Mouse (Mus musculus) midbrain, embryonic 10.5 days (tissue): ENCODE data around the gene Paox. TPM values are rescaled to one million over a fixed set of nuclear protein-coding genes. Genes with fewer than 3 reads are reported as not detected.

Experiments
- DNase-seq: peaks from one replicate; pipeline ENCODE4 v3.0.0-alpha.2; 2017; ENCODE audit warnings: low spot score
- H3K27ac ChIP-seq: fragments of 300-500 bp; sonication (generic); replicated peaks from 2 replicates; pipeline ENCODE4 v1.5.1; 2016; ENCODE audit warnings: mild to moderate bottlenecking
- H3K27me3 ChIP-seq: fragments of 300-500 bp; sonication (generic); 2 replicates; pipeline ENCODE4 v1.6.1; 2016; ENCODE audit warnings: low read depth, mild to moderate bottlenecking; ENCODE audit not compliant: poor library complexity, severe bottlenecking
- H3K36me3 ChIP-seq: fragments of 300-500 bp; sonication (generic); 2 replicates; pipeline ENCODE4 v1.6.1; 2016; ENCODE audit warnings: mild to moderate bottlenecking, moderate library complexity
- H3K4me1 ChIP-seq: fragments of 300-500 bp; sonication (generic); 2 replicates; pipeline ENCODE4 v1.6.1; 2016
- H3K4me3 ChIP-seq: fragments of 300-500 bp; sonication (generic); 2 replicates; pipeline ENCODE4 v1.5.1; 2016; ENCODE audit warnings: mild to moderate bottlenecking, moderate library complexity
- H3K9me3 ChIP-seq: fragments of 300-500 bp; sonication (generic); replicated peaks from 2 replicates; pipeline ENCODE4 v1.6.1; 2016; ENCODE audit warnings: mild to moderate bottlenecking
- WGBS: fragments of 180-500 bp; shearing (Covaris S2); methylation state at CpG from one replicate; pipeline ENCODE4 v1.1.7; 2016; 5-methylcytosine and 5-hydroxymethylcytosine counted together
- polyA plus RNA-seq: library from polyadenylated mRNA; unstranded; fragments of >200 nt; fragmentation: Nextera tagmentation; extraction: Ambion mirVana; gene quantifications from 2 replicates; pipeline ENCODE4 v1.2.1, GENCODE M21; 2016

Gene Paox
- polyA plus RNA-seq, 1 experiment from 2014 or later: 18.5 TPM

DNA sequence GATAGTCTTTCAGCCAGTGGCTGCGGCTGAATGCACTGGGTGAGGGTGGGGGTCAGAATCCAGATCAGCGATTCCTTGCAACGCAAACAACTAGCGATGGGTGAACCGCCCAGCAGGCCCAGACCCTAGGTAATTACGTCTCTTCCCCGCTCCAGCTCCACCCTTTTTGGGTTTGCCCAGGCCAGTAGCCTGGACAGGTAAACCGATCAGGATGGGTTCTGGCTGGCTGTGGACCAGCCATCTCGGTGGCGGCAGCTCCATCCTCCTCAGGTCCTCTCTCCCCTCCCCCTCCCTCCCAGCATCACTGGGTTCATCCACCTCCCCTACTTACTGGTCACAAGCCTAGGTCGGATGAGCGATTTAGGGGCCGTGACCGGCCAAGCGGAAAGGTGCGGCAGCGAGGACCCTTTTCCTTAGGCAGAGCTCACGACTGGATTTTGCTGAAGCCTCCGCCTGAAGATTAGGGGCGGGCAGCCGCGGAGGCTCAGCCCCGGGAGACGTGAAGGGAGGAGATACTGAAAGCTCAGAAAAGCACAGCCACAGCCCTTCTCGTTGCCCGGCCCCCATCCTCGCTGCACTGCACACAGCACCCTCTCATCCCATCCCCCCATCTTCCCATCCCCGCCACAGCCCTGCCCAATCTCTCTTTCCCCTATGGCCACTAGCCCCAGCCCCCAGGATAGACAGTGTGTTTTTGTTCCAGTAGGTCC lies 38.8 kb downstream of the Paox start, which contains the start of gene Sprn:
Sprn (minus strand) TSS at position 660 of the 710 bp plus-strand sequence.
- peak; percentile 48 for DNase-seq
- peaks cover 23% of the 10 kb centered on the region for H3K4me1 ChIP-seq
- H3K4me3 ChIP-seq: peak within 1 kb of the TSS; percentile 53
- H3K27me3 ChIP-seq: peaks cover 66% of the 10 kb centered on the region
- peak within 1 kb of the TSS; percentile 61 for H3K27ac ChIP-seq
- WGBS: under 1% methylated on average over 28 of the region's 28 CpGs
- H3K36me3 ChIP-seq: no peaks in the 10 kb centered on the region
- no peaks in the 10 kb centered on the region for H3K9me3 ChIP-seq

DNA sequence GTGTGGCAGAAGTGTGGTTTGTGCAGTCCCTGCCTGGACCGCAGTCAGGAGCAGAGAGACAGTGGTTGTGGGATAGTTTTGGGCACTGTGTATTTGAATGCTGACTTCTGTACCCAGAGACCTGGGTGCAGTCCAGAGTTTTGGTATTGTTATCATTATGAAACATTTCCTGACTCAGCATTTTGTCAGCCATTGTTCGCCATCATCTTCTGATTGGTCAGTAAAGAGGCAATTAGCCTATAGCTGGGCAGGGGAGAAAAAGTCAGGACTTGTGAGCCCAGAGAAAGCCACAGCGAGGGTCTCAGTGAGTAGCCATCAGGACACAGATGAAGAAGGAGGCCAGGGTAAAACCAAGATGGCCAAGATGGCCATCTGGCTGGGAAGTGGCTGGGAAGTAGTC lies 44.8 kb downstream of the Paox start:
- no peaks in the 10 kb centered on the region for H3K9me3 ChIP-seq
- 77% methylated on average over 3 of the region's 3 CpGs for WGBS
- peaks cover 24% of the 10 kb centered on the region for H3K27me3 ChIP-seq
- no peak overlapping the region for H3K27ac ChIP-seq
- no peaks in the 10 kb centered on the region for H3K36me3 ChIP-seq
- no peak for DNase-seq
- H3K4me3 ChIP-seq: no peak overlapping the region
- H3K4me1 ChIP-seq: no peaks in the 10 kb centered on the region

DNA sequence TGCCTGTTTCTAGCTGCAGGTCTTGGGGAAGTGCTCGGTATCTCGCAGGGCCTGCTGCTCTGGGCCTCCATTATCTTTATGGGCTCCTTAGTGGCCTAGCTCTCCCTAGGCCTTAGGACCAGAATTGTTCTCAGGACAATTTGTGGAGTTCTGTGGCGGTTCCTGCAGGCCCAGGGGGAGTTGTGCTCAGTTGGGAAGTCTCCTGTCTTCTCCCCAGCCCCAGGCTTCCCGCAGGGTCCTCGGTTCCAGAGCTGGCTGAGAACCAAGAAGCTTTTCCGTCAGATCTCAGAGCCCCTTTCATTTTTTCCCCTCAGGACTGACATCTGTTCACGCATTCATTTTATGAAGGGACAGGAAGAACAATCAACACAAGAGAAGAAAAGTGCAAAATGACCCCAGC lies 49.1 kb downstream of the Paox start, which contains the start of gene Olfr522:
Olfr522 (minus strand) TSS at position 101 of the 400 bp plus-strand sequence.
- 83% methylated on average over 7 of the region's 7 CpGs for WGBS
- no peaks in the 10 kb centered on the region for H3K4me1 ChIP-seq
- no peaks in the 10 kb centered on the region for H3K27me3 ChIP-seq
- no peak within 1 kb of the TSS for H3K27ac ChIP-seq
- H3K9me3 ChIP-seq: no peaks in the 10 kb centered on the region
- no peaks in the 10 kb centered on the region for H3K36me3 ChIP-seq
- H3K4me3 ChIP-seq: no peak within 1 kb of the TSS
- DNase-seq: no peak

DNA sequence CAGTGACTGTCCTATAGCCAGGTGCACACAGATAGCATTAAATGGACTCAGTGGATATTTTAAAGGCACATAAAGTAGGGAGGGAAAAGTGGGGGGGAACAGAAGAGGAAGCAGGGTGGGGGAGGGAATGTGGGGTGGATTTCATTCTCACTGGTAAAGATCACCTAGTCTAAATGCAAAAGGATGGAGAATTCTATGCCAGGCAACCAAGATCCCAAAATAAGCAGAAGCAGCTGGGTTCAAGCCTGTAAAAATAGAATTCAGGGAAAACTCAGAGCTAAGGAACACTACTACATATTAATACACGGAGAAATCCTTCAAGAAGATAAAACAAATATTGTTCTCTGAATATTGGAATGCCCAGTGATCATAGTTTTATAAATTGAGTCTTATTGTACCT lies 52.4 kb downstream of the Paox start:
- Histone ChIP-seq H3K36me3 (no peaks in the 10 kb centered on the region), H3K4me3 (no peak overlapping the region), H3K9me3 (no peaks in the 10 kb centered on the region), H3K27me3 (no peaks in the 10 kb centered on the region), H3K27ac (no peak overlapping the region), H3K4me1 (no peaks in the 10 kb centered on the region)
- 66% methylated on average over 1 of the region's 1 CpGs for WGBS
- DNase-seq: no peak

DNA sequence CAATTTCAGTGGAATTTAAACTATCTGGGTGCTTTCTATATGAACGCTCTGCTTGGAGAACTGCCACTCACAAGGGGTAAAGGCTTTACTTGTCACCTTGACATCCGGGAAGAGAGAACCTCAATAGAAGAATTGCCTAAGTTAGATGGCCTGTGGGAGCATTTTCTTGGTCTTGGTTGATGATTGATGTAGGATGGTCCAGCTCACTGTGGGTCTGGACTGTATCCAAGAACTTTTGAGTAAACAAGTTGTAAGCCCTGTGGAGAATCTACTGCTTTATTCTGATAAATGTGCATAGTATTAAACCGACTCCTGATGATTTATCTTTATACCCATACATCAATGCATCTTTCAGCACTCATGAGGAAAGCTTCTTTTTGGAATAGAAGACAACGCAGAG lies 53.8 kb downstream of the Paox start:
- H3K27me3 ChIP-seq: no peaks in the 10 kb centered on the region
- H3K4me1 ChIP-seq: no peaks in the 10 kb centered on the region
- no peak for DNase-seq
- H3K4me3 ChIP-seq: no peak overlapping the region
- H3K27ac ChIP-seq: no peak overlapping the region
- H3K36me3 ChIP-seq: no peaks in the 10 kb centered on the region
- H3K9me3 ChIP-seq: no peaks in the 10 kb centered on the region
- 85% methylated on average over 4 of the region's 4 CpGs for WGBS

DNA sequence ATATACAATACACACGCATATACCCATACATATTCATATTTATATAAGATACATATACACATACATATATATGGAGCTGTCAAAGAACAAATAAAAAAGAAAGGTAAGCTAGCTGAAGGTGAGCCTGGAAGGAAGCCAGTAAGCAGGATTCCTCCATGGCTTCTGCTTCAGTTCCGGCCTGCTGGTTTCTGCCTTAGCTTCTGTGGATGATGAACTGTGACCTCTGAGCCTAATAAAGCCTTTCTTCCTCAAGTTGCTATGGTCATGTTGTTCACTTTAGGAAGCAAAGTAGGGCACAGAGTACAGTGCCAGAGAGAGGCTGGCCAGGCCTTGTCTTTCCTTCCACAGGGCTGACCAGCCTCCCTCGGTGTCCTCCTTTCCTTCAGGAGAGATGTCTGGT lies 55.3 kb downstream of the Paox start:
- H3K4me1 ChIP-seq: no peaks in the 10 kb centered on the region
- no peak overlapping the region for H3K4me3 ChIP-seq
- H3K36me3 ChIP-seq: no peaks in the 10 kb centered on the region
- DNase-seq: no peak
- H3K27me3 ChIP-seq: no peaks in the 10 kb centered on the region
- WGBS: 91% methylated on average over 3 of the region's 3 CpGs
- no peaks in the 10 kb centered on the region for H3K9me3 ChIP-seq
- no peak overlapping the region for H3K27ac ChIP-seq

DNA sequence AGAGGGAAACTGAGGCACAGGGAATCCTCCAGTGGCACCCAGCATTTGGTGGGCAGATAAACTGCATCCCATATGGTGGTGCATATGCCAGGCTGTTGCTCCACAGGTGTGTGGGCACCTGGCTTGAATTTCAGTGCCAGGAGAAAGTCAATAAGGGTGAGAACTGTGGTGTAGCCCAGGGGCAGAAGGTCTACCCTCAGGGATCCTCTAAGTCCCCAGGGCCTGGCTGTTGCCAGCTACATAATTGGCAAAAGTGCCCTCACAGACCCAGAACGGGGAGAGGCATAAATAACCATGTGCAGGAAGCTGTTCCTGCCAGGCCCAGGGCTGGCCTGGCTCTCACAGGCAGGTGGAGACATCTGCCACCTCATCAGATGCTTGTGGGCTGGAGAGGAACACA lies 57.3 kb downstream of the Paox start, which contains the start of gene Olfr523:
Olfr523 (plus strand) TSS at position 282 of the 400 bp plus-strand sequence.
- H3K27me3 ChIP-seq: no peaks in the 10 kb centered on the region
- no peak within 1 kb of the TSS for H3K27ac ChIP-seq
- no peaks in the 10 kb centered on the region for H3K9me3 ChIP-seq
- DNase-seq: no peak
- H3K36me3 ChIP-seq: no peaks in the 10 kb centered on the region
- H3K4me1 ChIP-seq: no peaks in the 10 kb centered on the region
- WGBS: 75% methylated on average over 1 of the region's 1 CpGs
- no peak within 1 kb of the TSS for H3K4me3 ChIP-seq

DNA sequence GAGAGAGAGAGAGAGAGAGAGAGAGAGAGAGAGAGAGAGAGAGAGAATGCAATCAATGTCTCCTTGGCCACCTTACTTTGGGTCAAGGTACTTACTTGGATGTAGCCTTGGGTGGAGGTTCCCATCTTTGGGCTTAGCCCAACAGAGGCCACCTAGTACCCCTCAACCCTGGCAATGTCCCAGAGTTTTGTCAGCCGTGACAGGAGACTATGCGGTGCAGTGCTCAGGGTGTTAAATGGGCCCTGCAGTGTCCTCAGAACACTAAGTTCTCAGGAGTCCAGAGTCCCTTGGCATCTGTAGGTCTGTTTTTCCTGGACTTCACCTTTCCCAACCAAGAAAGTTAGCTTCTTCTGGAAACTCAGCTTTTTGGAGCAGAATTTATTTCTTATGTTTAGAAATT lies 63.6 kb downstream of the Paox start:
- no peak overlapping the region for H3K4me3 ChIP-seq
- H3K27ac ChIP-seq: no peak overlapping the region
- no peaks in the 10 kb centered on the region for H3K9me3 ChIP-seq
- no peaks in the 10 kb centered on the region for H3K27me3 ChIP-seq
- H3K36me3 ChIP-seq: no peaks in the 10 kb centered on the region
- DNase-seq: no peak
- no peaks in the 10 kb centered on the region for H3K4me1 ChIP-seq
- 95% methylated on average over 2 of the region's 2 CpGs for WGBS

DNA sequence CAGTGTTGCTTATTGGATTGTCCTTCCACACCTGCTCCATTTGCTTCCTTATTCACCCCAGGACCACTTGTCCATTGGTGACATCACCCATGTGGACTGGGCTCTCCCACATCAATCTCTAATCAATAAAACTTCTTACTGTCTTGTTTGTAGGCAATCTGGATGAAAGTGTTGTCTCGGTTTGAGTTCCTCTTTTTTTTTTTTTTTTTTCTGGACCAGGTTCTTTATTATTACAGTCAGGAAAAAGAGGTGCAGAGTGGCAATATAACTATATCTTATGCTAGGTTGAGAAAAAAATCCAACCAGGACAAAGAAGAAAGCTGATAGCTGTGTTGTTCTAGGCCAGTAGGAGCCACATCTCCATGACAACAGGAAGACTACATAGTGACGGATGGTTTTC lies 65.1 kb downstream of the Paox start:
- Histone ChIP-seq H3K27ac (no peak overlapping the region), H3K4me1 (no peaks in the 10 kb centered on the region), H3K36me3 (no peaks in the 10 kb centered on the region), H3K27me3 (no peaks in the 10 kb centered on the region), H3K9me3 (no peaks in the 10 kb centered on the region), H3K4me3 (no peak overlapping the region)
- WGBS: 94% methylated on average over 2 of the region's 2 CpGs
- DNase-seq: no peak

DNA sequence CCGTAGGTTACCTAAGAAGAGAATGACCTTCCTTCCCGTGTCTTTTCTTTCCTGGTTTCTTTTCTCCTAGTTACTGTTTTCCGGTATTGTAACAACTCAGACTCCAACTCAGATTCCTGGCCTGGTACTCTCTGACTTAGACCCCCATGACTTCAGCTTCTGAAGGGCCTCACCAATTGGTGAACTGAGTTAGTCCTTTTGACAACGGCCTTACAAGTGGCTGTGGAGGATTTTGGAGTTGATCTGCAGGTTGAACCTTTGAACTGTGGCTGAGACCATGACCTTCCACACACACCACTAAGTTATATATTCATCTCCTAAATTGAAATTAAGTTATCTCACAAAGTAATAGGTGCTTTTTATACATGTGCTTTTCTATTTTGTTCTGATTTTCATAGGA lies 68.6 kb downstream of the Paox start:
- no peak for DNase-seq
- Histone ChIP-seq H3K36me3 (no peaks in the 10 kb centered on the region), H3K27me3 (no peaks in the 10 kb centered on the region), H3K4me3 (no peak overlapping the region), H3K4me1 (no peaks in the 10 kb centered on the region), H3K27ac (no peak overlapping the region), H3K9me3 (no peaks in the 10 kb centered on the region)
- WGBS: 88% methylated on average over 4 of the region's 4 CpGs

Other genes with a start within 250 kb of the Paox start
- 0.31 and 0.35 TPM in 2 replicates for gene Kndc1, start 221.1 kb upstream of the Paox start, polyA plus RNA-seq
- 0.16 TPM in 1 of 2 replicates, not detected in the other for gene Utf1, start 172.0 kb upstream of the Paox start, polyA plus RNA-seq
- 0.74 and 1.1 TPM in 2 replicates for gene 6430531B16Rik, start 137.0 kb upstream of the Paox start, polyA plus RNA-seq
- 2.5 and 2.7 TPM in 2 replicates for gene Adam8, start 123.2 kb upstream of the Paox start, polyA plus RNA-seq
- gene Zfp511, start 79.4 kb upstream of the Paox start, polyA plus RNA-seq: 42.6 and 43.8 TPM in 2 replicates
- 74.0 and 80.0 TPM in 2 replicates for gene Tubgcp2, start 79.1 kb upstream of the Paox start, polyA plus RNA-seq
- gene Msx3, start 66.7 kb upstream of the Paox start, polyA plus RNA-seq: 5.1 and 16.6 TPM in 2 replicates
- gene Caly, start 33.3 kb upstream of the Paox start, polyA plus RNA-seq: 2.0 and 4.7 TPM in 2 replicates
- gene Prap1, start 22.4 kb upstream of the Paox start, polyA plus RNA-seq: not detected in 2 replicates
- 10.9 and 12.8 TPM in 2 replicates for gene Fuom, start 13.4 kb upstream of the Paox start, polyA plus RNA-seq
- 157 and 161 TPM in 2 replicates for gene Echs1, start 677 bp downstream of the Paox start, polyA plus RNA-seq
- 32.6 TPM in 2 replicates for gene Mtg1, start 21.8 kb downstream of the Paox start, polyA plus RNA-seq
- 0.49 and 0.79 TPM in 2 replicates for gene Sprn, start 39.1 kb downstream of the Paox start, polyA plus RNA-seq
- not detected in 2 replicates for gene Olfr522, start 49.0 kb downstream of the Paox start, polyA plus RNA-seq
- gene Olfr523, start 57.4 kb downstream of the Paox start, polyA plus RNA-seq: not detected in 2 replicates
- gene Olfr524, start 90.2 kb downstream of the Paox start, polyA plus RNA-seq: not detected in 2 replicates
- not detected in 2 replicates for gene Cd163l1, start 102.5 kb downstream of the Paox start, polyA plus RNA-seq
- not detected in 2 replicates for gene 5830411N06Rik, start 131.5 kb downstream of the Paox start, polyA plus RNA-seq
- gene Olfr525, start 205.1 kb downstream of the Paox start, polyA plus RNA-seq: not detected in 2 replicates
- not detected in 2 replicates for gene Olfr527, start 218.2 kb downstream of the Paox start, polyA plus RNA-seq
- gene Olfr60, start 245.9 kb downstream of the Paox start, polyA plus RNA-seq: not detected in 2 replicates